Mouse (Mus musculus) regulatory T cell (primary cell): ENCODE measurements around the gene Wnk1.
"Not testable (repeated sequence)": the region's sequence is repeated elsewhere in the genome, so short reads cannot be mapped to it uniquely, and the experiment has no call there.

Experiments
- in situ Hi-C: fragments of 300-600 bp; cut with MboI, MseI; formaldehyde crosslinking; loops from one replicate; pipeline ENCODE4 v1.15.1; 2025; ENCODE audit warnings: high pct_unique_total_duplicates

Gene Wnk1

GRCm38 (mm10) chr6:120038366-120039255, at the start of gene Wnk1:
Gene Wnk1, minus strand, starts transcription at chr6:120038672.
- in situ Hi-C loops: no loop called here

GRCm38 (mm10) chr6:120087041-120087440, 48.6 kb upstream of the Wnk1 start:
- in situ Hi-C loops: not testable (repeated sequence)

- in situ Hi-C loops: no loop called here
These were observed 47.4 kb upstream of the Wnk1 start for GRCm38 (mm10) chr6:120085832-120086231.

- in situ Hi-C loops: loop anchor here (5.0 kb wide), 1 partner anchor 32 kb away; no protein-coding TSS in a partner anchor
These were observed 46.5 kb upstream of the Wnk1 start for GRCm38 (mm10) chr6:120084983-120085382.

GRCm38 (mm10) chr6:120083442-120083841, 45.0 kb upstream of the Wnk1 start:
- in situ Hi-C loops: loop anchor here (5.0 kb wide), 1 partner anchor 34 kb away; no protein-coding TSS in a partner anchor

- in situ Hi-C loops: loop anchor here (5.0 kb wide), 1 partner anchor 34 kb away; no protein-coding TSS in a partner anchor
These were observed 44.5 kb upstream of the Wnk1 start for GRCm38 (mm10) chr6:120082951-120083411.

GRCm38 (mm10) chr6:120082251-120082950, 43.9 kb upstream of the Wnk1 start:
- in situ Hi-C loops: loop anchor here (5.0 kb wide), 1 partner anchor 35 kb away; no protein-coding TSS in a partner anchor

- in situ Hi-C loops: loop anchor here (5.0 kb wide), 1 partner anchor 36 kb away; no protein-coding TSS in a partner anchor
These were observed 43.0 kb upstream of the Wnk1 start for GRCm38 (mm10) chr6:120081516-120081915.

- in situ Hi-C loops: loop anchor here (5.0 kb wide), 1 partner anchor 37 kb away; no protein-coding TSS in a partner anchor
These were observed 41.1 kb upstream of the Wnk1 start for GRCm38 (mm10) chr6:120079547-120079946.

GRCm38 (mm10) chr6:120076619-120077450, 38.4 kb upstream of the Wnk1 start:
- in situ Hi-C loops: loop anchor here (5.0 kb wide), 1 partner anchor 35 kb away; no protein-coding TSS in a partner anchor

GRCm38 (mm10) chr6:120072630-120073029, 34.2 kb upstream of the Wnk1 start:
- in situ Hi-C loops: no loop called here

GRCm38 (mm10) chr6:120069546-120069945, 31.1 kb upstream of the Wnk1 start:
- in situ Hi-C loops: no loop called here

- in situ Hi-C loops: no loop called here
These were observed 27.2 kb upstream of the Wnk1 start for GRCm38 (mm10) chr6:120065552-120066177.

GRCm38 (mm10) chr6:120064627-120065026, 26.2 kb upstream of the Wnk1 start:
- in situ Hi-C loops: no loop called here

- in situ Hi-C loops: no loop called here
These were observed 24.5 kb upstream of the Wnk1 start for GRCm38 (mm10) chr6:120062934-120063333.

GRCm38 (mm10) chr6:120055666-120056540, 17.4 kb upstream of the Wnk1 start:
- in situ Hi-C loops: no loop called here

GRCm38 (mm10) chr6:120054412-120054811, 15.9 kb upstream of the Wnk1 start:
- in situ Hi-C loops: no loop called here

GRCm38 (mm10) chr6:120047705-120048292, 9.3 kb upstream of the Wnk1 start:
- in situ Hi-C loops: no loop called here

- in situ Hi-C loops: no loop called here
These were observed 6.9 kb upstream of the Wnk1 start for GRCm38 (mm10) chr6:120045406-120045805.
